Mouse (Mus musculus) lung, postnatal 4 days (tissue): ENCODE results near the gene BC004004.
"Not testable (repeated sequence)": the region's sequence is repeated elsewhere in the genome, so short reads cannot be mapped to it uniquely, and the experiment has no call there.

Experiments used
- DNase-seq, 2 experiments: peaks; one replicate each; pipeline ENCODE4 v3.0.0; 2021

The BC004004 gene

GRCm38 (mm10) chr17:29301421-29301820 lies 32.8 kb downstream of the BC004004 start:
- DNase-seq, result no peak

- DNase-seq, result no peak
Observed at GRCm38 (mm10) chr17:29302149-29302548, 33.6 kb downstream of the BC004004 start.

- peak in 1 of 2 experiments; percentile 49 for DNase-seq
Observed at GRCm38 (mm10) chr17:29303087-29303486, 34.5 kb downstream of the BC004004 start.

GRCm38 (mm10) chr17:29303856-29304255 lies 35.3 kb downstream of the BC004004 start:
- no peak for DNase-seq

GRCm38 (mm10) chr17:29304376-29305057 lies 35.9 kb downstream of the BC004004 start:
- DNase-seq, result peak; percentile 23 to 50

- peak; percentile 48 to 67 for DNase-seq
Observed at GRCm38 (mm10) chr17:29305058-29305806, 36.6 kb downstream of the BC004004 start.

- DNase-seq, result no peak
Observed at GRCm38 (mm10) chr17:29305871-29306270, 37.3 kb downstream of the BC004004 start.

- DNase-seq, result no peak
Observed at GRCm38 (mm10) chr17:29310056-29310623, 41.6 kb downstream of the BC004004 start.

- DNase-seq, result no peak
Observed at GRCm38 (mm10) chr17:29311602-29312001, 43.0 kb downstream of the BC004004 start.

- no peak for DNase-seq
Observed at GRCm38 (mm10) chr17:29312082-29312481, 43.5 kb downstream of the BC004004 start.

- no peak for DNase-seq
Observed at GRCm38 (mm10) chr17:29313300-29313699, 44.7 kb downstream of the BC004004 start.

GRCm38 (mm10) chr17:29315672-29316465 lies 47.3 kb downstream of the BC004004 start:
- DNase-seq, result no peak

GRCm38 (mm10) chr17:29316891-29317290 lies 48.3 kb downstream of the BC004004 start:
- no peak for DNase-seq

- not testable (repeated sequence) for DNase-seq
Observed at GRCm38 (mm10) chr17:29317380-29317779, 48.8 kb downstream of the BC004004 start, which contains the start of gene Pi16. Pi16 (plus strand) TSS chr17:29317680.

GRCm38 (mm10) chr17:29318731-29319250 lies 50.2 kb downstream of the BC004004 start:
- no peak for DNase-seq

- DNase-seq, result no peak
Observed at GRCm38 (mm10) chr17:29319476-29319875, 50.9 kb downstream of the BC004004 start.

- no peak for DNase-seq
Observed at GRCm38 (mm10) chr17:29319881-29320639, 51.5 kb downstream of the BC004004 start.

GRCm38 (mm10) chr17:29321765-29322602 lies 53.4 kb downstream of the BC004004 start:
- DNase-seq, result no peak

- peak; percentile 84 to 91 for DNase-seq
Observed at GRCm38 (mm10) chr17:29322603-29322962, 54.0 kb downstream of the BC004004 start.

GRCm38 (mm10) chr17:29323625-29324024 lies 55.0 kb downstream of the BC004004 start:
- DNase-seq, result no peak

- no peak for DNase-seq
Observed at GRCm38 (mm10) chr17:29325831-29326230, 57.2 kb downstream of the BC004004 start.
